Mouse (Mus musculus) heart, postnatal 10 days (tissue): ENCODE data around the gene Dip2b. TPM values are rescaled to one million over a fixed set of nuclear protein-coding genes. Genes with fewer than 3 reads are reported as not detected.

Experiments
- DNase-seq, 2 experiments: peaks; one replicate each; pipeline ENCODE4 v3.0.0; 2021
- intact Hi-C: fragments of 180-260 bp; cut with DNase I; formaldehyde crosslinking; loops from one replicate; pipeline ENCODE4 v1.15.1; 2025
- total RNA-seq, 2 experiments: library from RNA; stranded (reverse); gene quantifications; 2 replicates each; pipeline ENCODE4 v1.2.3; 2021

Dip2b gene
- 10 to 100 TPM; 32.3 to 34.3 TPM for total RNA-seq

DNA sequence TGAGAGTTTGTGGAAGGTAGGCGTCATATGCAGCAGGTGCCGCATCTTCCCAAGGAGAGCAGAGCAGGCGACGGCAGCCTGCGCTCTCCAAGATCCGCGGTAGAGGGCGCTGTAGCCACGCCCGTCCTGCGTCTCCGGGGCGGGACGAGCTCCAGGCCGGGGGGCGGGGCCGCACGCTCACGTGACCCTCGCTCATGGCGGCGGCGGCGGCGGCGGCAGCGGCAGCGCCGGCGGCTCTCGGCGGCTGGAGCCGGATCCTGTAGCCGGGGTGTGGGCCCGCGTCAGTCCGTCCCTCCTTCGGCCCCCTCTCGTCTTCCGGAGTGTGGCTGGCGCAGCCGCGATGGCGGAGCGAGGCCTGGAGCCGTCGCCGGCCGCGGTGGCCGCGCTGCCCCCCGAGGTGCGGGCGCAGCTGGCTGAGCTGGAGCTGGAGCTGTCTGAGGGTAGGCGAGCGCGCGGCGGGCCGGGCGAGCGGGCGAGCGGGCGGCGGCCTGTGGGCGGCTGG, at the start of gene Dip2b:
Dip2b (plus strand) TSS at position 195 of the 502 bp plus-strand sequence.
- peak; percentile 96 to 98 for DNase-seq
- intact Hi-C loops: loop anchor here (1.0 to 5.0 kb wide), 3 partner anchors 89 to 424 kb away; partner anchors contain the start of gene Atf1

DNA sequence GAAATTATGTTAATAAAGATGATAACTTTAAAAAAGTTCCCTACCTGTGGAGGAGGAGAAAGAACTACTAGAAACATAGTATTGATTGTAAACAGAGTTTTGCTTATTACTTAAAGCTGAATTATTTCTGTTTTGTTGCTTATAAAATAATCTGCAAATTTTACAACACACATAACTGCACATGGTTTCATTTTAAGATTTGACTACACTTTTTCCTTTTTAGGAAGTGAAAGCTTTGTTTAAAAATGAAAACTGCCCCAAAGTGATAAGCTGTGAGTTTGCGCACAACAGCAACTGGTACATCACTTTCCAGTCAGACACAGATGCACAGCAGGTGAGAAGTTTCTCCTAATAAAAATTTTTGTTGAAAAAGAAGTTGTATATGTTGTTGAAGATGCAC, 45.4 kb upstream of the Dip2b start:
- DNase-seq: no peak
- intact Hi-C loops: no loop called here

DNA sequence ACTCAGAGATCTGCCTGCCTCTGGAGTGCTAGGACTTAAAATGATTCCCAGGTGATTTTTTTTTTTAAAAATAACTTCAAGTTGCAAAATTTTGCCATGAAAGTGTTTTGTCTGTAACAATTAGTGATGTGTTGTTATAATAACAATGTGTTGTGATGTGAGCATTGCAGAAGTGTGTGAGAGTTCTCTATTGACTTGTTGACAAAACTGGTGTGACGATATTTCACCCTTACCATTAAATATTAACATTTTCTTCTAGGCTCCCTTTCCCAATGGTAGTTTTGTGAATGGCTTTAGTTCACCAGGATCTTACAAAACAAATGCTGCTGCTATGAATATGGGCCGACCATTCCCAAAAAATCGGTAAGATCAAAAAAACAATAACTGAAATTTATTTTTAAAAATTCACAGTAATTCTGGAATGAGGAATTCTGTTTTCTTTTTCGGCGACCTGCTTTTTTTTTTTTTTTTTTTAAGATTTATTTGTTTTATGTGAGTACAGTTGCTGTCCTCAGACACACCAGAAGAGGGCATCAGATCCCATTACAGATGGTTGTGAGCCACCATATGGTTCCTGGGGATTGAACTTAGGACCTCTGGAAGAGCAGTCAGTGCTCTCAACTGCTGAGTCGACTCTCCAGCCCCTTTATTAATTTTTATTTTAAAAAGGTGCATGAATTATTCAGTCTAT, 41.2 kb upstream of the Dip2b start:
- DNase-seq: no peak
- intact Hi-C loops: no loop called here

DNA sequence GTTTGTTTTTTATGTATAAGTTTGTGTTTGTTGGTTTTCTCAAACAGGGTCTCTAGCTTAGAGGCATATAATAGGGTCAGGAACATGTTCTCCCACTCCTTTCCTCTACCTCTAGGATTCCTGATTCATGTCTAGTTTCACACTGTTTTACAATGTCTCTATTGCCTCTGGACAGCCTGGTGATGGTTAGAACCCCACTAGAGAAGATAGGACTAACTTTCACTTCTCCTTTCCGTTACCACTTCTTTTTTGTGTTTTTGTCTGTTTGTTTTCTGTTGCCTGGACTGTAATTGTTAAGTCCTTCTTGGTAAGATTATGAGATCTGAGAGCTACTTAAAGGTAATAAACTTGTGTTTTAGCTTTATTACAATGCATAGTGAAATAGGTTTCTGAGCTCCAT, 39.1 kb upstream of the Dip2b start:
- no peak for DNase-seq
- intact Hi-C loops: no loop called here

DNA sequence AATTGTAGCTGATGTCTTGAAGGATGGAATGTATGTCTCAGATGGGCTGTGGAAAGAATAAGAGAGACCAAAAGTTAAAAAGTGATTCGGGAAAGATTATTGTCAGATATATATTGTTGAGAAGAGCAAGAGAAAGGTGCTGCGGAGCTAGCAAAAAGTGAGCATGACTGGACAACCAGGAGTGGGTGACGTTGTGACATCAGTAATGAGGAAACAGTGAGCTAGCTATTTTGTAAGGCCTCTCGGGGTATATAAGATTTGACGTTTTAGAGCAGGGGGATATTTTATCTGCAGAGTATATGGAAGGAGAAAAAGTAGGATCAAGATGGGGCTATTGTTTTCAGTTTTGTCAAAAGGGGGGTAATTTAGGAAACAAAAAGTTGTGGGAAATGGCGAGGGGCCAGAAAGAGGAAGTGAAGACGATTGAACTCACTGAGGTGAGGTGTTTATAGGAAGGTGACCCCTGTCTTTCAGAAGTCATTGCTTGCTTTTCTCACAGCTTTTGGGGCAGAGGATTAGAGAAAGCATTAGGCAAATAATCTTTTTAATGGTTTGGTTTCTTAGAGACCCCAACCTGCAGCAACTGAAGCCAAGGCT, 33.7 kb upstream of the Dip2b start:
- intact Hi-C loops: no loop called here
- no peak for DNase-seq

DNA sequence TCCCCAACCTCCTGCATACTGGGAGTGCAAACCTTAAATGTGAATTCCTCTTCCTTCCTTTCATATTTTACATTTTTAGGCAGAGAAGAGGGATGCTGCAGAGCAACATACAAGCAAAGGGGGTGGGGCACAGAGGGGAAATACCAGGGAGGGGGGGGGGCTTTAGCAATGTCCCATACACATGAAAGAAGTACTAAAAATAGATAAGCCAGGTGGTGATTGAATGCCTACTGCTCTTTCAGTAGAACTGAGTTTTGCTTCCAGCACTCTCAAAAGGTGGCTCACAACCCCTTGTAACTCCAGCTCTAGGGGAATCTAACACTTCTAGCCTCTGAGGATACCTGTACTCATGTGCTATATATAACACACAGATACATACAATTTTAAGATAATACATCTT, 32.3 kb upstream of the Dip2b start:
- intact Hi-C loops: no loop called here
- DNase-seq: no peak

DNA sequence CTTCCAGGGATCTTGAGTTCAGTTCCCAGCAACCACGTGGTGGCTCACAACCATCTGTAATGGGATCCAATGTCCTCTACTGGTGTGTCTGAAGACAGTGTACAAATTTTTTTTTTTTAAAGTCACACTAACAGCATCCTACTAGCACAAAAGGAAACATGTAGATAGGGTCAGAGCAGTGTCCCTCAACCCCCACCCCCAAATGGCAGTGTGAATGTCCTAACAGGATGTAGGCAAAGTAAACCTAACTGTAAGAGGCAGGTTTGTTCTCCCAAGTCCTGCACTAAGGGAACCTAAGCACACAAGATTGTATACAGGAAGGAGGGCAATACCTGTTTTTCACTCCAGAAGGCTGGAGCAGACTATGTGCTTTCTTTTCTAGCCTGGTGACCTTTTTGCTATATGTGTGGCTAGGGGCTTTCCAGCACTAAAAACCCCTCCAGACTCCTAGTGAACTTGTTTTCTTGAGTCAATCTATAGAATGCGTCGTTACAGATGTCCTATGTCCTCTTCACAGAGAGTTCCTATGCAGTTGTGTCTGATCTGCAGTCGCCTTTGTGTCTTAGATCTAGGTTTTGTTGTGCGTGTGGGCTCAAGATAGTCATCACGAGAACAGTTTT, 20.1 kb upstream of the Dip2b start:
- intact Hi-C loops: no loop called here
- no peak for DNase-seq

DNA sequence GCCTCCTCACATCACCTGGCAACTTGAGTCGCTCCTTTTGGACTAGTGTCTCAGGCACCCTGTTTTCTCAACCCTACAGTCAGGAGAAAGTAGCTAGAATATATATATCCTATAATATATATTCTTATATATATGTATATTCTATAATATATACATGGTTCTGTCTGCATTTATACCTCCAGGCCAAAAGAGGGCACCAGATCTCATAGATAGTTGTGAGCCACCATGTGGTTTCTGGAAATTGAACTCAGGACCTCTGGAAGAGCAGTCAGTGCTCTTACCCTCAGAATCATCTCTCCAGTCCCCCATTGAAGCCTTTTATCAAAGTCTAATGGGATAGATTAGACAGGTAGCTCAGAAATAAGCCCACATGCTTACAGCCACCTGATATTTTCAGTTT, 17.3 kb upstream of the Dip2b start:
- intact Hi-C loops: loop anchor here (5.0 to 10.0 kb wide), 4 partner anchors 166 to 436 kb away; no protein-coding TSS in a partner anchor
- DNase-seq: no peak

DNA sequence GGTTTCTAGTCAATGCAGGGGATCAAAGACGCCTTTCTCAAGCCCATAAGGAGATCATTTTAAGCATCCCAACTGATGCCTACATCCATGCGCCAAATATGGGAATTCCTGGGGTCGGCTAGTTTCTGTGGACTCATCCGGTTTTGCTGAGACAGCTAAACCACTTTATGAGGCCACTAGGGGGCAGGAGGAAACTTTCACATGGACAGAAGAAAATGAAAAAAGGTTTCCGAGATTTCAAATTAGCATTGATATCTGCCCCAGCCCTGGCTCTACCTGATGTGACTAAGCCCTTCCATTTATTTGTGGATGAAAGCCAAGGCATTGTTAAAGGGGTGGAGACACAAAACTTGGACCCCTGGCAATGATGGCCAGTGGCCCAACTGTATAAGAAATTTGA, 15.5 kb upstream of the Dip2b start:
- DNase-seq: peak; percentile 58 to 76
- intact Hi-C loops: loop anchor here (5.0 to 10.0 kb wide), 4 partner anchors 164 to 434 kb away; no protein-coding TSS in a partner anchor

DNA sequence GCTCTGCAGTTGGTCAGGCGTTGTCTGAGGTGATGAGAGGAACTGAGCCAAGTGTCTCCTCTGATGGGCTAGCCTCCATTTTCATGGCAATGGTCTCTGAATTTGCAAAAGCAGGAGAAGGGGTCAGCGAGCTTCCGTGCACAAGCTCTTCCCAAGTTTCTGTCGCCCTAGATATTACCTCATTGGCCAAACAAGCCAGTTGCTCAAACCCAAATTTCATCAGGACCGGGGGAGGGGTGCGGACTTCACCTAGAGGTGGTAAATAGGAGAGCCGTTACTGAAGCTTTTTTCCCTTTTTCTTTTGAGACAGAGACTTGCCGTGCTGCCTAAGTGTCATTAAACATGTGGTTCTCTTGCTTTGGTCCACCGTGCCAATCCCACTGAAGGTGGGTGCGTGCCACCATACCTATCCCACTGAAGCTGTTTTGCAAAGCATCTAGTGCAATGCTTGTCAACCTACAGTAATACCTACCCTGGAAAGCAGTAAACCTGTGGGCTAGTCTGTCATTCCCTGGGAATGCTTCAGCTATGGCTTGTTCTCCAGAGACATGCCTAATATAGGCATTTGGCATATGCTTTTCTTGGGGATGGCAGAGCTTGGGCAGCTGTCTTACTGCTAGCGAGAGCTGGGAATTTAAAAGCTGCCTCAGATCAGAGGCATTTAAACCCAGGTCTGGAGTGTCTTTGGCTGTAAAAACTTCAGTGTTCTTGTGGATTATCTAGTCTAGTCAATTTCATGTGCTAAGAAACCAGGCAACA, 13.2 kb upstream of the Dip2b start:
- intact Hi-C loops: loop anchor here (10.0 kb wide), 2 partner anchors 300 to 350 kb away; no protein-coding TSS in a partner anchor
- DNase-seq: no peak

DNA sequence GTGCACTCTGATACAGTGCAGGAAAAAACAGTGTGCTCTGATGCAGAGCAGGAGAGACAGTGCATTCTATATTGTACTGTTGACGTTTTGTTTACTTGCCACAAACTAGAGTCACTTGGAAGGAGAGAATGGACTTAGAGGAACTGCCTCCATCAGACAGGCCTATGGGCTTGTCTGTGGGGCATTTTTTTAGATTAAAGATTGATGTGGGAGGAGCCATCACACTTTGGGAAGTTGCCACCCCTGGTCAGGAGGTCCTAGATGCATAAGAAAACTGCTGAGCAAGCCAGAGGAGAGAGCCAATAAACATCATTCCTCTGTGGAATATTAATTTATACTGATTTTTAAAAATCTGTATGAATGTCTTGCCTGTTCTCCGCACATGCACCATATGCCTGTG, 10.3 kb upstream of the Dip2b start:
- no peak for DNase-seq
- intact Hi-C loops: loop anchor here (10.0 kb wide), 2 partner anchors 297 to 347 kb away; no protein-coding TSS in a partner anchor

DNA sequence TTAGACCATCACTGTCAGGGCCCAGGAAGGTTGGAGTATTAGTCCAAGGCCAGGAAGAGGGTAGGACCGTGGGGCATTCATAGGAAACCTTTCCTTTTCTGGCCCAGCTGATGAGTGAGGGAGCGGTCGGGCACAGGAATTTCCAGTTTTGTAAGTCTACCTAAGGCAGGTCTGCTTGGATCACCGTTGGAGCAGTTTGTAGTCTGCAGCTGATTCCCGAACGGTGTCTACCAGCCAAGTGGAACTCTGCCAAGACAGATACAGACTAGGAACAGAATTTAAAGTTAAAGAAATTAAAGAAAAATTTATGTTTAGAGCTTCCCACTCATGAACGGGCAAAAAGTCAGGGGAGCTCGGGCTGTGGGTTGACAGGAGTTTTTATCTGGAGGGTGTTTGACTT, 9.0 kb upstream of the Dip2b start:
- no peak for DNase-seq
- intact Hi-C loops: loop anchor here (10.0 kb wide), 2 partner anchors 295 to 345 kb away; no protein-coding TSS in a partner anchor

DNA sequence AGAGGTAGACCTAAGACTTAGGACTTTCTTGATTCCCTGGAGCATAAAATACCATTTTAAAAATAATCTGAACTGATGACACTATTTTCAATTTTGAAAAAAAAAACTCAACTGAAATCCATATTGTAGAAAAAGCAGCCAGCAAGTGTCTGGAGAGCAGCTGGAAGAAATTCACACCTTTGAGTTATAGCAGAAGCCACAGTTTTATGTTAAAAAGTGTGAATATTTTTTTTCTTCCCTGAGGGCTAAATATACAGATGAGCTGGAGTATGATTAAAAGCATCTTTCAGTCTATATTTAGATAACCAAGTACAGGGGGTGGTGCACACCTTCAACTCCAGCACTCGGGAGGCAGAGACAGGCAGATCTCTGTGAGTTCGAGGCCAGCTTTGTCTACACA, 8.6 kb upstream of the Dip2b start:
- intact Hi-C loops: loop anchor here (10.0 kb wide), 2 partner anchors 295 to 345 kb away; no protein-coding TSS in a partner anchor
- DNase-seq: no peak

DNA sequence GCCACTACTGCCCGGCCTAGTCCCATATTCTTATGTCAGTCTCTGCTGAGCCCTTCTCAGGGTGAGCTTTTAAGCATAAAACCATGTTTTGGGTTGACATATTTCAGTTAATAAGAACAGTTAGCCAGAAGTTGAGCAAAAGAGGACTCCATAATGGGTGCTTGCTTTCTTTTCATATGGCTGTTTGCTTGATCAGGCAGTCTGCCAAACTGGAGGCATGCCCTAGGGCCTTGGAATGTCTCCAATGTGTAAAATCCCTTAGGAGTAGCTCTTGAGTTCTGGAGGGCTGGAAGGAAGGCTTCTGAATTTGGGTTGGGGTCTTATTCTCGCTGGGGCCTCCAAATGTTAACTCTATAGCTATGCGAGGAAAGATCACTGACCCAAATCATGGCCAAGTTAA, 5.9 kb upstream of the Dip2b start:
- intact Hi-C loops: no loop called here
- no peak for DNase-seq

DNA sequence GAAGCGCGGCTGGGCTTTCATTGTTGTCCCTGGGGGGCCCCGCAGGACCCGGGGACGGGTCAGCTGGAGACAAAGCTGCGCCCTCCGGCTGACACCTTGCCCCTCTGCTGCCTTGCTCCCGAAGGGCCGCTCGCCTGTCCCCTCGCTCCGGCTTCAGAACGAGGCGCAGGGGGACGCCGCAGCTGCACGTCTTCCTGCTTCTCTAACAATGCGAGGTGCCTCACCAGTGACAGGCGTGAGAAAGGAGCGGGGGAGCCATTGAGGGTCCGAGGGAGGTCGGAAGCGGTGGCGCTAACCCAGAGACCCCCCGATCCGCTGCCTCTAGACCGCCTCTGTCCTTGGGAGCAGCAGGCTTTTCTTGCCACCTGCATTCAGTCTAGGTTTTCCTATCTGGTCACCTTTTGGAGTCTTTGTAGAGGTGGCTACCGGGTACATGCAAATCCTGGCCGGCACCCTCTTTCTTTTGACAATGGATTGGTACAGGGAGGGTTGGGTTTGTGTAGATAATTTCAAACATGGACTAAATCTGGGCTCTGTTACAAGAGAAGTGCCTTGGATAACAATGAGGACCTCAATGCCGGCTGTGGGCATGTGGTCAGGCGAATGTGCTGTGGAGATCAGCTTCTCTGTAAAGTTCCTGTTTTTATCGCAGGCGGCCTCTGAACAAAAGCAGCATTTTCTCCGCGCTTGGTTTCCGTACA, 687 bp downstream of the Dip2b start:
- peak; percentile 72 to 75 for DNase-seq
- intact Hi-C loops: loop anchor here (2.0 to 5.0 kb wide), 2 partner anchors 188 to 423 kb away; partner anchors contain the start of gene Atf1

DNA sequence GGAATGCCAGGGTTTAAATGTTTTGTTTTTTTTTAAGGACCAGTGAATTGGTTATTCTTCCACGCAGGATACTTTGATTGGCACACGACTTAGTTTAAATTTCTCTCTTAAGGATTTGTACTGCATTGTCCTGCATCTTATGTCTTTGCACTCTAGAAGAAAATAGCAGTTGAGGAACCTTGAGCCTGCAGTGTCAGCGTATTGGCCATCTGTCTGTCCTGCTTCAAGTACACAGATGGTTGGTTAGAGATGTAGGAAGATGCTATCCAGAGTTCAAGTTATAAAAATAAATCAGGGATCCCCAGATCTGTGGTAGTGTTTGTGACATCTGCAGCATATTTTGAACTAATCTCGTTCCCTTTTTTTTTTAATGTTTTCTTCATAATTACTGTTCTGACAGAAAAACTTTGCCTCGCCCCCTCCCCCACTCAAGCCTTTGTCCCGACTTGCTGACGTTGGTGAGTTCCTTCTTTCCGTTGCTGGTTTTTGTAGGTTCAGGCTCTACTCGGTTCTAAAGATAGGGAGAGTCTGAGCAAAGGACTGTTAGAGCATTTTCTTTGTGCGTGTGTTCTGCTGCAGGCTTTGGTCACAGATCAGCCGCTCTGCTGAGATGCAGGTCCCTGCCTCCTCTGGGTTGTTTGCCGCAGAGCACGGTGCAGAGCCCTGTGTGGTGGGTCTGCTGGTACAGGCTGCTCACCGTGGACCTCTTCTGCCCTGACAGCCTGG, 2.2 kb downstream of the Dip2b start:
- intact Hi-C loops: loop anchor here (5.0 kb wide), 1 partner anchor 37 kb away; no protein-coding TSS in a partner anchor
- DNase-seq: peak in 1 of 2 experiments; percentile 36

DNA sequence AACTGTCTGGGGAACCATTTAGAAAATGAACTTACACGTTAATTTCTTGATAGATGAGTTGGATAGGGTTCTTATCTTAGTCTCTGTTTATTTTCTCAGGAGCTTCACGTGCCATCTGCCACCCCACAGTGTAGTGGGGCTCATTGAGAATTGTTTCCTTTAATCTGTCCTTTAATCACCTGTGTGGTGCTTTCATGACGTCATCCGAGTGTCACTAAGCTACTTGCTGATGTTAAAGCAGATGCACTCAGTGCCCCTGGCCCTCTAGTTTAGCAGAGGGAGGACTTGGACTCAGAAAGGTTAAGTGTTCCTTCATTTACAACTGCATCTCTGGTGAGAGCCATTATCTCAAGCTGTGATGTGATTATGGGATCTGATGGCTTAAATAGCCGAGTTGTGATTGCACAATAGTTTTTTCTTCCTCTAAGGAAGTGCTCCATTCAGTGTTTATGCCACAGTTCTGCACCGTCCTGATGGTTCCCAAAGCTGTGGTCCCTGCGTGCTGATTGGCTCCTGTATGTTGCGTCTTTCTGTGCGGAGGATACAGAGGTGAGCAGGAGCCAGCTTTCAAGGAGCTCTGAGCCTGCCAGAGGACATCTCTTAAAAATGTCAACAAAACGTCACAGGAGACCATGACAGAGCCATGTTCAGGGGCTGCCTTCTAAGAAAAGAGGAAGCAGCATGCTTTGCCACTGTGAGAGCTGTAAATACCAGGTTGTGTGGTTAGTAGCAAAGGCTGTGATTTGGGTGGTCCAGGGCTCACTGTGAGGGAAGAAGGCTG, 3.0 kb downstream of the Dip2b start:
- no peak for DNase-seq

DNA sequence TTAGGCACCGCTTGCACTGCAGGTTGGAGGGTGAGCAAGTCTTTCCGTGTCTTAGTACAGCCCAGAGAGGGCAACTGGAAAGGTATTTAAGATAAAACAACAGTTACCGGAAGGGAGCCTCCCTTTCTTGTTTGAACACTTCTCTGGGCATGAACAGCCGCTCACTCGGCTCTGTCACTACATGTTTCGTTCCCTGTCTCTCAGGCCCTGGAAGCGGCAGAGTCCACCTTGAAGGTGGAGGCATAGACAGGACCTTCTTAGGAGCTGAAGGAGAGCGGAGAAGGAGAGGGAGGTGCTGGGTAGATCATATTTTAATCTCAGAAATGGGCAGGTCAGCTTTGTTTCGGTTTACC, 3.6 kb downstream of the Dip2b start:
- intact Hi-C loops: loop anchor here (5.0 kb wide), 1 partner anchor 35 kb away; no protein-coding TSS in a partner anchor
- no peak for DNase-seq

More for the DNA sequence above, 3.0 kb downstream of the Dip2b start:
- intact Hi-C loops: loop anchor here (5.0 kb wide), 1 partner anchor 36 kb away; no protein-coding TSS in a partner anchor
